Mouse (Mus musculus) myocyte (in vitro differentiated cells): ENCODE measurements around the gene Olfr1344. TPM values are rescaled to one million over a fixed set of nuclear protein-coding genes. Genes with fewer than 3 reads are reported as not detected.

Source experiments
- H3K27me3 ChIP-seq: one replicate; pipeline ENCODE4 v1.6.1; 2011; ENCODE audit not compliant: control insufficient read depth, insufficient read depth, insufficient read length
- H3K36me3 ChIP-seq: one replicate; pipeline ENCODE4 v1.6.1; 2011; ENCODE audit not compliant: control insufficient read depth, insufficient read depth
- H3K4me2 ChIP-seq: one replicate; pipeline ENCODE4 v1.6.1; 2011; ENCODE audit warnings: low read depth, control low read depth
- H3K4me3 ChIP-seq: one replicate; pipeline ENCODE4 v1.5.1; 2011; ENCODE audit warnings: mild to moderate bottlenecking, control low read depth, moderate library complexity
- H3K79me2 ChIP-seq: one replicate; pipeline ENCODE4 v1.6.1; 2011; ENCODE audit not compliant: control insufficient read depth, insufficient read depth
- H3ac ChIP-seq: one replicate; pipeline ENCODE4 v1.6.1; 2011; ENCODE audit not compliant: control insufficient read depth, insufficient read length
- CEBPB ChIP-seq: IDR thresholded peaks from 2 replicates; pipeline ENCODE4 v1.6.1; 2011; ENCODE audit warnings: mild to moderate bottlenecking, moderate library complexity; ENCODE audit not compliant: poor library complexity, insufficient read depth, severe bottlenecking
- E2F4 ChIP-seq: IDR thresholded peaks from one replicate; pipeline ENCODE4 v1.6.1; 2011; ENCODE audit warnings: mild to moderate bottlenecking, control low read depth, moderate library complexity; ENCODE audit not compliant: insufficient read depth
- MAX ChIP-seq: IDR thresholded peaks from one replicate; pipeline ENCODE4 v1.6.1; 2011; ENCODE audit warnings: low read depth, mild to moderate bottlenecking, control low read depth
- MYOD1 ChIP-seq, 3 experiments: IDR thresholded peaks; one replicate each; pipeline ENCODE4 v1.6.1; 2011; ENCODE audit warnings: control low read depth in 2 of 3, low read depth in 2 of 3, mild to moderate bottlenecking in 2 of 3, moderate library complexity in 1 of 3; ENCODE audit not compliant: insufficient read length in 2 of 3, control insufficient read depth in 1 of 3
- MYOG ChIP-seq, 3 experiments: IDR thresholded peaks; one replicate each; pipeline ENCODE4 v1.6.1; 2011; ENCODE audit warnings: control low read depth in 2 of 3, low read depth in 2 of 3, mild to moderate bottlenecking in 2 of 3; ENCODE audit not compliant: insufficient read length in 2 of 3, control insufficient read depth in 1 of 3, insufficient read depth in 1 of 3
- POLR2A ChIP-seq: IDR thresholded peaks from one replicate; pipeline ENCODE4 v1.6.1; 2011; ENCODE audit warnings: low read depth, mild to moderate bottlenecking, control low read depth, moderate library complexity; ENCODE audit not compliant: insufficient read length
- POLR2AphosphoS2 ChIP-seq: IDR thresholded peaks from one replicate; pipeline ENCODE4 v1.6.1; 2011; ENCODE audit warnings: low read depth, control low read depth; ENCODE audit not compliant: insufficient read length
- REST ChIP-seq: IDR thresholded peaks from one replicate; pipeline ENCODE4 v1.6.1; 2011; ENCODE audit warnings: mild to moderate bottlenecking, control low read depth, moderate library complexity; ENCODE audit not compliant: insufficient read depth, insufficient read length
- SRF ChIP-seq: IDR thresholded peaks from one replicate; pipeline ENCODE4 v1.6.1; 2011; ENCODE audit warnings: low read depth; ENCODE audit not compliant: control insufficient read depth, insufficient read length
- TCF12 ChIP-seq: IDR thresholded peaks from one replicate; pipeline ENCODE4 v1.6.1; 2011; ENCODE audit warnings: mild to moderate bottlenecking, control low read depth; ENCODE audit not compliant: poor library complexity, insufficient read depth, severe bottlenecking
- TCF3 ChIP-seq: IDR thresholded peaks from one replicate; pipeline ENCODE4 v1.6.1; 2011; ENCODE audit warnings: low read depth, control low read depth; ENCODE audit not compliant: insufficient read length
- USF1 ChIP-seq: IDR thresholded peaks from one replicate; pipeline ENCODE4 v1.6.1; 2011; ENCODE audit warnings: low read depth, mild to moderate bottlenecking, control low read depth, moderate library complexity
- polyA plus RNA-seq: library from polyadenylated mRNA; unstranded; fragments of >200 nt; fragmentation: generic; extraction: Trizol; gene quantifications from one replicate; pipeline ENCODE4 v1.2.1, GENCODE M21; 2012; ENCODE audit warnings: missing spikeins

The Olfr1344 gene
- polyA plus RNA-seq, 1 experiment = not detected

GRCm38 (mm10) chr7:6410043-6410442 lies 28.4 kb upstream of the Olfr1344 start, which contains the start of gene Gm20715:
Gene Gm20715, plus strand, starts transcription at chr7:6410277.
- Histone ChIP-seq H3K4me3 (no peak within 1 kb of the TSS), H3K27me3 (no peaks in the 10 kb centered on the region), H3K79me2 (no peaks in the 10 kb centered on the region), H3ac (no peak within 1 kb of the TSS), H3K36me3 (no peaks in the 10 kb centered on the region), H3K4me2 (no peak within 1 kb of the TSS)
- TF ChIP-seq E2F4 (no peak), MAX (peak; percentile 100), POLR2AphosphoS2 (no peak), SRF (peak; percentile 84), TCF12 (peak; percentile 18), POLR2A (no peak), MYOD1 (IDR thresholded peaks at IDR 0.05; ENCODE audit: control insufficient read depth in 1 of 3, insufficient read length in 2 of 3, low read depth in 2 of 3) (peak in 2 of 3 experiments; percentile 19 to 53), MYOG (IDR thresholded peaks at IDR 0.05; ENCODE audit: control insufficient read depth in 1 of 3, insufficient read depth in 1 of 3, insufficient read length in 2 of 3, low read depth in 2 of 3) (peak in 2 of 3 experiments; percentile 26 to 74), TCF3 (peak; percentile 72), REST (peak; percentile 96), CEBPB (peak; percentile 17; the same call in 1 of the 2 replicates), USF1 (peak; percentile 41)

GRCm38 (mm10) chr7:6414626-6415441 lies 23.7 kb upstream of the Olfr1344 start:
- Histone ChIP-seq H3K4me2 (no peak overlapping the region), H3K79me2 (no peaks in the 10 kb centered on the region), H3K36me3 (no peaks in the 10 kb centered on the region), H3ac (no peak overlapping the region), H3K27me3 (no peaks in the 10 kb centered on the region), H3K4me3 (no peak overlapping the region)
- no peak for TF ChIP-seq REST
- no peak for TF ChIP-seq MAX
- TF ChIP-seq TCF3 = no peak
- no peak for TF ChIP-seq POLR2A
- TF ChIP-seq CEBPB = no peak
- no peak for TF ChIP-seq POLR2AphosphoS2
- TF ChIP-seq USF1 = no peak
- TF ChIP-seq E2F4 = no peak

GRCm38 (mm10) chr7:6415442-6415787 lies 23.1 kb upstream of the Olfr1344 start:
- H3K27me3 ChIP-seq = no peaks in the 10 kb centered on the region
- no peak overlapping the region for H3K4me3 ChIP-seq
- TF ChIP-seq CEBPB (no peak), SRF (no peak), TCF12 (no peak), REST (no peak), MYOG (IDR thresholded peaks at IDR 0.05; ENCODE audit: control insufficient read depth in 1 of 3, insufficient read depth in 1 of 3, insufficient read length in 2 of 3, low read depth in 2 of 3) (no peak)
- no peak overlapping the region for H3ac ChIP-seq
- H3K36me3 ChIP-seq = no peaks in the 10 kb centered on the region
- H3K4me2 ChIP-seq = no peak overlapping the region
- H3K79me2 ChIP-seq = no peaks in the 10 kb centered on the region

GRCm38 (mm10) chr7:6419894-6420293 lies 18.6 kb upstream of the Olfr1344 start:
- no peak overlapping the region for H3K4me2 ChIP-seq
- no peak overlapping the region for H3K4me3 ChIP-seq
- H3K36me3 ChIP-seq = no peaks in the 10 kb centered on the region
- no peak overlapping the region for H3ac ChIP-seq
- H3K79me2 ChIP-seq = no peaks in the 10 kb centered on the region
- H3K27me3 ChIP-seq = no peaks in the 10 kb centered on the region
- TF ChIP-seq TCF3 (no peak), REST (no peak), MAX (no peak), E2F4 (no peak), POLR2A (no peak), MYOG (IDR thresholded peaks at IDR 0.05; ENCODE audit: control insufficient read depth in 1 of 3, insufficient read depth in 1 of 3, insufficient read length in 2 of 3, low read depth in 2 of 3) (no peak), SRF (no peak), CEBPB (no peak), MYOD1 (IDR thresholded peaks at IDR 0.05; ENCODE audit: control insufficient read depth in 1 of 3, insufficient read length in 2 of 3, low read depth in 2 of 3) (no peak), POLR2AphosphoS2 (no peak), USF1 (no peak), TCF12 (no peak)

- no peaks in the 10 kb centered on the region for H3K79me2 ChIP-seq
- no peak overlapping the region for H3K4me3 ChIP-seq
- H3K27me3 ChIP-seq = no peaks in the 10 kb centered on the region
- no peak overlapping the region for H3ac ChIP-seq
- no peak overlapping the region for H3K4me2 ChIP-seq
- TF ChIP-seq USF1 = no peak
- no peak for TF ChIP-seq MAX
- no peak for TF ChIP-seq TCF12
- TF ChIP-seq REST = no peak
- no peak for TF ChIP-seq MYOG (IDR thresholded peaks at IDR 0.05; ENCODE audit: control insufficient read depth in 1 of 3, insufficient read depth in 1 of 3, insufficient read length in 2 of 3, low read depth in 2 of 3)
- TF ChIP-seq POLR2AphosphoS2 = no peak
- no peak for TF ChIP-seq TCF3
- no peak for TF ChIP-seq MYOD1 (IDR thresholded peaks at IDR 0.05; ENCODE audit: control insufficient read depth in 1 of 3, insufficient read length in 2 of 3, low read depth in 2 of 3)
- TF ChIP-seq POLR2A = no peak
- no peaks in the 10 kb centered on the region for H3K36me3 ChIP-seq
These were observed 9.1 kb upstream of the Olfr1344 start for GRCm38 (mm10) chr7:6429381-6429780.
